Mouse (Mus musculus): ENCODE data around the gene Pak7. TPM values are rescaled to one million over a fixed set of nuclear protein-coding genes. Genes with fewer than 3 reads are reported as not detected.

The Pak7 gene
- polyA plus RNA-seq, 1 experiment, result not detected

- no peaks in the 10 kb centered on the region for H3K36me3 ChIP-seq (replicated peaks; ENCODE audit: low read length)
- no peaks in the 10 kb centered on the region for H3K27me3 ChIP-seq (replicated peaks)
- H3K9me3 ChIP-seq, result no peaks in the 10 kb centered on the region
- peaks cover 23% of the 10 kb centered on the region for H3K4me1 ChIP-seq
- TF ChIP-seq GATA1 (IDR thresholded peaks at IDR 0.05; ENCODE audit: borderline replicate concordance, low read length) (no peak), FLI1 (IDR thresholded peaks at IDR 0.05; ENCODE audit: low read length) (no peak)
- no peak overlapping the region for H3K4me3 ChIP-seq (replicated peaks)
Measured at GRCm38 (mm10) chr2:136118006-136118405, 269.8 kb downstream of the Pak7 start.

GRCm38 (mm10) chr2:136113374-136113773 lies 274.4 kb downstream of the Pak7 start:
- H3K9me3 ChIP-seq, result no peaks in the 10 kb centered on the region
- TF ChIP-seq FLI1 (IDR thresholded peaks at IDR 0.05; ENCODE audit: low read length) (no peak), GATA1 (IDR thresholded peaks at IDR 0.05; ENCODE audit: borderline replicate concordance, low read length) (no peak)
- no peak overlapping the region for H3K4me3 ChIP-seq (replicated peaks)
- H3K27me3 ChIP-seq (replicated peaks), result peaks cover under 1% of the 10 kb centered on the region
- H3K36me3 ChIP-seq (replicated peaks; ENCODE audit: low read length), result no peaks in the 10 kb centered on the region
- peaks cover 10% of the 10 kb centered on the region for H3K4me1 ChIP-seq

- no peak overlapping the region for H3K4me3 ChIP-seq (replicated peaks)
- no peak for TF ChIP-seq FLI1 (IDR thresholded peaks at IDR 0.05; ENCODE audit: low read length)
- no peaks in the 10 kb centered on the region for H3K9me3 ChIP-seq
- H3K36me3 ChIP-seq (replicated peaks; ENCODE audit: low read length), result no peaks in the 10 kb centered on the region
- peaks cover 10% of the 10 kb centered on the region for H3K4me1 ChIP-seq
- peaks cover 1% of the 10 kb centered on the region for H3K27me3 ChIP-seq (replicated peaks)
Measured at GRCm38 (mm10) chr2:136109038-136109363, 278.8 kb downstream of the Pak7 start.

GRCm38 (mm10) chr2:136108124-136109037 lies 279.4 kb downstream of the Pak7 start:
- Histone ChIP-seq H3K4me3 (replicated peaks) (no peak overlapping the region), H3K36me3 (replicated peaks; ENCODE audit: low read length) (no peaks in the 10 kb centered on the region), H3K27me3 (replicated peaks) (peaks cover 1% of the 10 kb centered on the region), H3K4me1 (peaks cover 16% of the 10 kb centered on the region), H3K9me3 (no peaks in the 10 kb centered on the region)
- TF ChIP-seq GATA1 (IDR thresholded peaks at IDR 0.05; ENCODE audit: borderline replicate concordance, low read length) (no peak), FLI1 (IDR thresholded peaks at IDR 0.05; ENCODE audit: low read length) (no peak)

- TF ChIP-seq FLI1 (IDR thresholded peaks at IDR 0.05; ENCODE audit: low read length), result no peak
- no peak for TF ChIP-seq GATA1 (IDR thresholded peaks at IDR 0.05; ENCODE audit: borderline replicate concordance, low read length)
- Histone ChIP-seq H3K4me1 (peaks cover 21% of the 10 kb centered on the region), H3K27me3 (replicated peaks) (peaks cover 1% of the 10 kb centered on the region), H3K36me3 (replicated peaks; ENCODE audit: low read length) (no peaks in the 10 kb centered on the region), H3K9me3 (no peaks in the 10 kb centered on the region), H3K4me3 (replicated peaks) (no peak overlapping the region)
Measured at GRCm38 (mm10) chr2:136107597-136107996, 280.2 kb downstream of the Pak7 start.

- H3K4me3 ChIP-seq (replicated peaks), result no peak overlapping the region
- H3K4me1 ChIP-seq, result peaks cover 66% of the 10 kb centered on the region
- no peaks in the 10 kb centered on the region for H3K9me3 ChIP-seq
- no peaks in the 10 kb centered on the region for H3K27me3 ChIP-seq (replicated peaks)
- H3K36me3 ChIP-seq (replicated peaks; ENCODE audit: low read length), result no peaks in the 10 kb centered on the region
- no peak for TF ChIP-seq GATA1 (IDR thresholded peaks at IDR 0.05; ENCODE audit: borderline replicate concordance, low read length)
- no peak for TF ChIP-seq FLI1 (IDR thresholded peaks at IDR 0.05; ENCODE audit: low read length)
Measured at GRCm38 (mm10) chr2:136097143-136097542, 290.6 kb downstream of the Pak7 start.

GRCm38 (mm10) chr2:136095978-136096377 lies 291.8 kb downstream of the Pak7 start:
- peak overlapping the region; percentile 56 for H3K4me3 ChIP-seq (replicated peaks)
- no peak for TF ChIP-seq GATA1 (IDR thresholded peaks at IDR 0.05; ENCODE audit: borderline replicate concordance, low read length)
- no peak for TF ChIP-seq FLI1 (IDR thresholded peaks at IDR 0.05; ENCODE audit: low read length)
- H3K27me3 ChIP-seq (replicated peaks), result no peaks in the 10 kb centered on the region
- no peaks in the 10 kb centered on the region for H3K36me3 ChIP-seq (replicated peaks; ENCODE audit: low read length)
- no peaks in the 10 kb centered on the region for H3K9me3 ChIP-seq
- peaks cover 65% of the 10 kb centered on the region for H3K4me1 ChIP-seq

GRCm38 (mm10) chr2:136064356-136064755 lies 323.4 kb downstream of the Pak7 start:
- peaks cover 3% of the 10 kb centered on the region for H3K36me3 ChIP-seq (replicated peaks; ENCODE audit: low read length)
- H3K9me3 ChIP-seq, result peaks cover 5% of the 10 kb centered on the region; the same call in 1 of the 2 replicates
- TF ChIP-seq FLI1 (IDR thresholded peaks at IDR 0.05; ENCODE audit: low read length), result no peak
- peak; percentile 41; the same call in 1 of the 3 replicates for TF ChIP-seq GATA1 (IDR thresholded peaks at IDR 0.05; ENCODE audit: borderline replicate concordance, low read length)
- H3K27me3 ChIP-seq (replicated peaks), result peaks cover 18% of the 10 kb centered on the region
- no peak overlapping the region for H3K4me3 ChIP-seq (replicated peaks)
- H3K4me1 ChIP-seq, result peaks cover 38% of the 10 kb centered on the region

GRCm38 (mm10) chr2:136059029-136059669 lies 328.6 kb downstream of the Pak7 start:
- Histone ChIP-seq H3K4me1 (peaks cover 29% of the 10 kb centered on the region), H3K4me3 (replicated peaks) (peak overlapping the region; percentile 81), H3K9me3 (0 out of 2 replicates have a peak, but pooled peaks cover 2% of the 10 kb centered on the region), H3K36me3 (replicated peaks; ENCODE audit: low read length) (no peaks in the 10 kb centered on the region), H3K27me3 (replicated peaks) (peaks cover 45% of the 10 kb centered on the region)
- TF ChIP-seq FLI1 (IDR thresholded peaks at IDR 0.05; ENCODE audit: low read length) (no peak), GATA1 (IDR thresholded peaks at IDR 0.05; ENCODE audit: borderline replicate concordance, low read length) (no peak)

- TF ChIP-seq GATA1 (IDR thresholded peaks at IDR 0.05; ENCODE audit: borderline replicate concordance, low read length), result no peak
- TF ChIP-seq FLI1 (IDR thresholded peaks at IDR 0.05; ENCODE audit: low read length), result no peak
- H3K27me3 ChIP-seq (replicated peaks), result peaks cover 49% of the 10 kb centered on the region
- peak overlapping the region; percentile 86 for H3K4me3 ChIP-seq (replicated peaks)
- no peaks in the 10 kb centered on the region for H3K36me3 ChIP-seq (replicated peaks; ENCODE audit: low read length)
- 0 out of 2 replicates have a peak, but pooled peaks cover 2% of the 10 kb centered on the region for H3K9me3 ChIP-seq
- H3K4me1 ChIP-seq, result peaks cover 24% of the 10 kb centered on the region
Measured at GRCm38 (mm10) chr2:136058398-136058797, 329.4 kb downstream of the Pak7 start.

All from megakaryocyte, embryonic 14.5 days (primary cell).